In genomic region chr2:32119802-32120750, GRCm38 (mm10) we compare ENCODE assay signal across 13 mouse cellular contexts. TPM values are rescaled to one million over a fixed set of nuclear protein-coding genes. Genes with fewer than 3 reads are reported as not detected.
DNase-seq lines count a peak whose midpoint lies in the region; ATAC-seq and TF ChIP-seq lines count a peak whose summit lies in the region.
"Had no signal": no experiment of that assay in that cellular context is flagged by ENCODE, and none has a peak within 500 bp of the region (broad histone marks: within the 10 kb centered on the region; RNA-seq: fewer than 3 reads in every experiment).

No protein-coding gene starts in this region.

- H3K4me2 ChIP-seq in midbrain, embryonic 14.5 days (ENCODE audit: low read length): no peak overlapping the region
- H3K4me2 ChIP-seq in intestine, postnatal 0 days (replicated peaks; ENCODE audit: low read depth): no peak overlapping the region
- H3K4me2 ChIP-seq: embryonic facial prominence, embryonic 13.5 days; forebrain, embryonic 15.5 days; lung, embryonic 14.5 days had no signal

- H3K4me3 ChIP-seq in midbrain, embryonic 10.5 days: no peak overlapping the region
- no peak overlapping the region for H3K4me3 ChIP-seq in midbrain, embryonic 14.5 days (replicated peaks; ENCODE audit: low read depth, low read length)
- H3K4me3 ChIP-seq in small intestine, adult 2 months (ENCODE audit: low read depth, low read length): no peak overlapping the region
- no peak overlapping the region for H3K4me3 ChIP-seq in intestine, postnatal 0 days (ENCODE audit: low read depth, low read length)
- H3K4me3 ChIP-seq: embryonic facial prominence, embryonic 13.5 days; forebrain, embryonic 15.5 days had no signal

- no peaks in the 10 kb centered on the region for H3K36me3 ChIP-seq in midbrain, embryonic 10.5 days
- no peaks in the 10 kb centered on the region for H3K36me3 ChIP-seq in midbrain, embryonic 14.5 days (ENCODE audit: control insufficient read depth, insufficient read depth, low read length)
- H3K36me3 ChIP-seq in small intestine, adult 2 months (ENCODE audit: control insufficient read depth, insufficient read depth, low read length): no peaks in the 10 kb centered on the region
- no peaks in the 10 kb centered on the region for H3K36me3 ChIP-seq in intestine, postnatal 0 days (ENCODE audit: control insufficient read depth, insufficient read depth)
- H3K36me3 ChIP-seq: embryonic facial prominence, embryonic 13.5 days; forebrain, embryonic 15.5 days had no signal

- DNase-seq in midbrain, embryonic 10.5 days (ENCODE audit: low spot score): no peak
- no peak for DNase-seq in midbrain, embryonic 14.5 days
- DNase-seq in gastrocnemius, adult 8-10 months (ENCODE audit: low spot score in 2 of 2): peak; percentile 39 to 42
- DNase-seq in heart, postnatal 10 days: peak; percentile 65 to 67
- no peak for DNase-seq in adrenal gland, postnatal 36 days
- no peak for DNase-seq in lung, adult 18-20 months
- DNase-seq: cerebellum, adult 9-11 months; lung, embryonic 14.5 days had no signal

- ATAC-seq in midbrain, embryonic 14.5 days (ENCODE audit: low FRiP score, low TSS enrichment): no peak
- ATAC-seq in intestine, postnatal 0 days: no peak
- ATAC-seq: forebrain, embryonic 15.5 days had no signal

- TF ChIP-seq POLR2A in small intestine, adult 2 months (IDR thresholded peaks at IDR 0.05; ENCODE audit: low read depth, low read length): no peak

- peaks cover 12% of the 10 kb centered on the region for H3K4me1 ChIP-seq in midbrain, embryonic 10.5 days
- no peaks in the 10 kb centered on the region for H3K4me1 ChIP-seq in midbrain, embryonic 14.5 days (ENCODE audit: control insufficient read depth, insufficient read depth, low read length)
- H3K4me1 ChIP-seq in small intestine, adult 2 months (ENCODE audit: control insufficient read depth, insufficient read depth, insufficient read length, low read length): no peaks in the 10 kb centered on the region
- no peaks in the 10 kb centered on the region for H3K4me1 ChIP-seq in intestine, postnatal 0 days (replicated peaks; ENCODE audit: control insufficient read depth, insufficient read depth, low read length)
- H3K4me1 ChIP-seq: forebrain, embryonic 15.5 days had no signal

- no peak overlapping the region for H3K9ac ChIP-seq in midbrain, embryonic 14.5 days (replicated peaks; ENCODE audit: low read length)
- H3K9ac ChIP-seq in intestine, postnatal 0 days (ENCODE audit: low read depth, low read length): no peak overlapping the region
- H3K9ac ChIP-seq: embryonic facial prominence, embryonic 13.5 days; forebrain, embryonic 15.5 days; lung, embryonic 14.5 days had no signal

- H3K9me3 ChIP-seq in midbrain, embryonic 10.5 days (replicated peaks): peaks cover 9% of the 10 kb centered on the region
- no peaks in the 10 kb centered on the region for H3K9me3 ChIP-seq in midbrain, embryonic 14.5 days (ENCODE audit: control insufficient read depth, low read length)
- no peaks in the 10 kb centered on the region for H3K9me3 ChIP-seq in intestine, postnatal 0 days (ENCODE audit: control insufficient read depth)
- H3K9me3 ChIP-seq: forebrain, embryonic 15.5 days had no signal

- H3K27ac ChIP-seq in midbrain, embryonic 10.5 days (replicated peaks): peak overlapping the region; percentile 33; the same call in 1 of the 2 replicates
- no peak overlapping the region for H3K27ac ChIP-seq in midbrain, embryonic 14.5 days (replicated peaks; ENCODE audit: low read depth, low read length)
- H3K27ac ChIP-seq in small intestine, adult 2 months (ENCODE audit: insufficient read depth, low read depth, low read length): peak overlapping the region; percentile 26; the same call in 1 of the 2 replicates
- H3K27ac ChIP-seq in intestine, postnatal 0 days (ENCODE audit: low read depth, low read length): no peak overlapping the region
- H3K27ac ChIP-seq: embryonic facial prominence, embryonic 13.5 days; forebrain, embryonic 15.5 days had no signal

- intact Hi-C loops in heart, postnatal 10 days (cut with DNase I): no loop called here

- H3K27me3 ChIP-seq in midbrain, embryonic 10.5 days (ENCODE audit: low read depth, poor library complexity, severe bottlenecking): no peaks in the 10 kb centered on the region
- no peaks in the 10 kb centered on the region for H3K27me3 ChIP-seq in midbrain, embryonic 14.5 days (ENCODE audit: control insufficient read depth, insufficient read depth, low read length)
- no peaks in the 10 kb centered on the region for H3K27me3 ChIP-seq in small intestine, adult 2 months (ENCODE audit: control insufficient read depth, insufficient read depth, low read length)
- 0 out of 2 replicates have a peak, but pooled peaks cover 2% of the 10 kb centered on the region for H3K27me3 ChIP-seq in intestine, postnatal 0 days (replicated peaks; ENCODE audit: control insufficient read depth, insufficient read depth, low read length)
- H3K27me3 ChIP-seq: embryonic facial prominence, embryonic 13.5 days; forebrain, embryonic 15.5 days had no signal

- WGBS in midbrain, embryonic 10.5 days: 93% methylated on average over 20 of the region's 20 CpGs
- 91% methylated on average over 20 of the region's 20 CpGs for WGBS in midbrain, embryonic 14.5 days
- WGBS in small intestine, adult 2 months: 85% methylated on average over 20 of the region's 20 CpGs
- 88% methylated on average over 20 of the region's 20 CpGs for WGBS in intestine, postnatal 0 days

- no peak for TF ChIP-seq CTCF in small intestine, adult 2 months (IDR thresholded peaks at IDR 0.05; ENCODE audit: extremely low read depth, insufficient read length, insufficient replicate concordance, low read depth, low read length)
- TF ChIP-seq CTCF in intestine, postnatal 0 days (IDR thresholded peaks at IDR 0.05; ENCODE audit: low read depth): no peak

RNA-seq across cellular contexts. Expression of gene Plpp7, which starts 24.7 kb away (rescaled TPM):
- 7.1 and 7.8 TPM in 2 replicates for polyA plus RNA-seq in midbrain, embryonic 10.5 days (2016; fragmentation: Nextera tagmentation; extraction: Ambion mirVana)
- polyA plus RNA-seq in midbrain, embryonic 14.5 days (2014; fragmentation: Nextera tagmentation; extraction: Ambion mirVana): 21.6 and 24.4 TPM in 2 replicates
- total RNA-seq in gastrocnemius, adult 8-10 months (2022): 100 to 1,000 TPM in 3 of 4 experiments, 10 to 100 TPM in 1; 99.5 to 130 (median 113) TPM
- total RNA-seq in heart, postnatal 10 days (2021): 10 to 100 TPM; 29.3 to 31.6 TPM
- 2.2 and 3.5 TPM in 2 replicates for polyA plus RNA-seq in small intestine, adult 2 months (2012; rRNA removed)
- total RNA-seq in adrenal gland, postnatal 36 days (2021): 1 to 10 TPM; 3.5 to 5.3 TPM
- 3.1 and 3.8 TPM in 2 replicates for polyA plus RNA-seq in intestine, postnatal 0 days (2015; fragmentation: Nextera tagmentation; extraction: Ambion mirVana)
- polyA plus RNA-seq: CD4-positive, CD25-positive, alpha-beta regulatory T cell, adult 4 months had no signal

RNA-seq across cellular contexts. Expression of gene Prrc2b, which starts 30.8 kb away (rescaled TPM):
- 41.5 and 57.6 TPM in 2 replicates for polyA plus RNA-seq in midbrain, embryonic 10.5 days (2016; fragmentation: Nextera tagmentation; extraction: Ambion mirVana)
- polyA plus RNA-seq in midbrain, embryonic 14.5 days (2014; fragmentation: Nextera tagmentation; extraction: Ambion mirVana): 121 and 141 TPM in 2 replicates
- total RNA-seq in gastrocnemius, adult 8-10 months (2022): 10 to 100 TPM; 81.0 to 90.8 (median 85.9) TPM
- total RNA-seq in heart, postnatal 10 days (2021): 100 to 1,000 TPM; 118 to 134 TPM
- 16.3 and 23.4 TPM in 2 replicates for polyA plus RNA-seq in small intestine, adult 2 months (2012; rRNA removed)
- 100 to 1,000 TPM in 1 of 2 experiments, 10 to 100 TPM in 1; 99.3 to 119 TPM for total RNA-seq in adrenal gland, postnatal 36 days (2021)
- polyA plus RNA-seq in intestine, postnatal 0 days (2015; fragmentation: Nextera tagmentation; extraction: Ambion mirVana): 17.7 and 18.9 TPM in 2 replicates

RNA-seq across cellular contexts. Expression of gene Fam78a, which starts 35.4 kb away (rescaled TPM):
- 1.3 and 1.6 TPM in 2 replicates for polyA plus RNA-seq in midbrain, embryonic 10.5 days (2016; fragmentation: Nextera tagmentation; extraction: Ambion mirVana)
- 0.50 and 0.59 TPM in 2 replicates for polyA plus RNA-seq in midbrain, embryonic 14.5 days (2014; fragmentation: Nextera tagmentation; extraction: Ambion mirVana)
- total RNA-seq in gastrocnemius, adult 8-10 months (2022): 10 to 100 TPM; 10.8 to 17.5 (median 14.9) TPM
- 10 to 100 TPM; 24.3 to 38.1 TPM for total RNA-seq in heart, postnatal 10 days (2021)
- polyA plus RNA-seq in small intestine, adult 2 months (2012; rRNA removed): 8.2 and 25.3 TPM in 2 replicates
- total RNA-seq in adrenal gland, postnatal 36 days (2021): 1 to 10 TPM in 1 of 2 experiments, under 1 TPM in 1; 0.89 to 4.2 TPM
- 6.1 and 6.2 TPM in 2 replicates for polyA plus RNA-seq in intestine, postnatal 0 days (2015; fragmentation: Nextera tagmentation; extraction: Ambion mirVana)

Comparison
In these comparisons a context has a peak if more than half of its experiments do, and no peak if none do; other contexts are left out.
1. H3K27ac ChIP-seq: peak in midbrain, embryonic 10.5 days (single experiment) and small intestine, adult 2 months (single experiment); none in midbrain, embryonic 14.5 days (single experiment) and intestine, postnatal 0 days (single experiment).
2. DNase-seq: peak in gastrocnemius, adult 8-10 months (2 of 2) and heart, postnatal 10 days (2 of 2); none in midbrain, embryonic 10.5 days (single experiment), midbrain, embryonic 14.5 days (single experiment), adrenal gland, postnatal 36 days (0 of 2) and lung, adult 18-20 months (0 of 2).